Mouse (Mus musculus) left cerebral cortex, adult 18-20 months (tissue): Measurements from ENCODE around the gene Pnn. TPM values are rescaled to one million over a fixed set of nuclear protein-coding genes. Genes with fewer than 3 reads are reported as not detected.
"Not testable (repeated sequence)": the region's sequence is repeated elsewhere in the genome, so short reads cannot be mapped to it uniquely, and the experiment has no call there.

Experiments used
- DNase-seq, 2 experiments: peaks; one replicate each; pipeline ENCODE4 v3.0.0; 2021 to 2022; ENCODE audit warnings: low spot score in 2 of 2, mixed read lengths in 1 of 2
- long read RNA-seq, 2 experiments: library from polyadenylated mRNA; stranded (forward); transcript quantifications; one replicate each; pipeline ENCODE4 v2.0.0; 2021
- total RNA-seq, 2 experiments: library from RNA; stranded (reverse); gene quantifications; 2 replicates each; pipeline ENCODE4 v1.2.3; 2021

Pnn gene
- total RNA-seq, result 10 to 100 TPM; 54.6 to 64.6 TPM
- long read RNA-seq, experiment 1, transcript Pnn-201 (9 exons, 3,485 nt), result major isoform, 106 of 122 reads
- long read RNA-seq, experiment 1, partial matches to known transcripts, result 3 of 122 reads
- long read RNA-seq, experiment 1, other reads (novel, unspliced or antisense), result 13 of 122 reads
- long read RNA-seq, experiment 2, transcript Pnn-201 (9 exons, 3,485 nt), result major isoform, 64 of 74 reads
- long read RNA-seq, experiment 2, partial matches to known transcripts, result 3 of 74 reads
- long read RNA-seq, experiment 2, other reads (novel, unspliced or antisense), result 7 of 74 reads

DNA sequence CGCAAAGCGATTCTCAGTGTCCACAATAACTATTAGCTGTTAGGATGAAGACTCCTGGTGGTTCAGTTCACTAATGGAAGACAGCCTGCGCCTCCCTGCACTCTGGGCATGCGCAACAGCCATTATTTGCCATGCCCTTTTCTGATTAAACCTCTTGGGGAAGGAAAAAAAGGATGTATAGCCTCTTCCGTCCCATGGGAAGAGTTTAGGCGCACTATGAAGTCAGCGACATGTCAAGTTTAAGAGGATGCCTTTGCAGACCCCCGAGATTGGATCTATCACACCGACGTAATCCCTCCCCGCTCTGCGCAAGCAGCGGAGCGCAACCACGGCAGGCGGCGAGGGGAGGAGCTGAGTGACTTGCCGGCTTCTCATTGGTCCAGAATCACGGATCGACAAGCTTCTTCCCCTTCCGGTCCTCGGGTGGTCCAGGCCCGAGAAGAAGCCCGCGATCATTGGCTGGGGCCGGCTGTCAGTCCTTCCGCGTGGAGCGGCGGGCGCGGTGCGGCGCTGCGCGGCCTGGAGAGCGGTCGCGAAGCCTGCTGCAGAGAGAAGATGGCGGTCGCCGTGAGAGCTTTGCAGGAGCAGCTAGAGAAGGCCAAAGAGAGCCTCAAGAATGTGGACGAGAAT is at the start of gene Pnn:
Gene Pnn, plus strand, starts transcription at position 437 of the 630 bp plus-strand sequence.
- DNase-seq, result peak; percentile 95 to 99

DNA sequence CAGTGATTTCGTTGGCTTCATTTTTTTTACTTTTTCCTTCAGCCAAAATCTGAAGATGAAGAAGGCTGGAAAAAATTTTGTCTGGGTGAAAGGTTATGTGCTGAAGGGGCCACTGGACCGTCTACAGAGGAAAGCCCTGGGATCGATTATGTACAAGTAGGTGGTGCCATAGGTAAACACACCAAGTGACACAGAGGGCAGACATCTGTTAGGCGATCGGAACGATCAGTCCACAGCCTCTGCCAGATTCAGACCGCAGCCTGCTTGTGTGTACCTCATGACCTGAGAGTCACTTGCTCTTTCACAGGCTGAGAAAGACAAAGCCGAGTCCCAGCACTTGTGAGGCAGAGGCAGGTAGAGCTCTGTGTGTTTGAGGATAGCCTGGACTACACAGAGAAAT is 48.7 kb upstream of the Pnn start:
- no peak for DNase-seq

DNA sequence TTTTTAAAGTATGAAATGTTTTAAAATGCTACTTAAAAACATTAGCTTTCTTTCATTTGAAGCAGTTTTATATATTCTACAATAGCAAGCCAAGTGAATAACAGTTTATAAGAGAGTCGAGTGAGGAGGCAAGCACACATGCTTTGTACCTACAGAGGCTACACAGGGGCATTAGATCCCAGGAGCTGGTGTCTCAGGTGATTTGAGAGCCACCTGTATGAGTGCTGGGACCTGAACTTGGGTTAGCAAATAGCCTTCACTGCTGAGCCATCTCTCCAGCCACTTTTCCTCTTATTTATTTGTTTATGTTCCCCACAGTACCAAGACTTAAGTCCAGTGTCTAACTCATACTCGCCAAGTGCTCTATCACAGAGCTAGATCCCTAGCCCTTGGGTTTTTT is 46.8 kb upstream of the Pnn start:
- DNase-seq, result no peak

DNA sequence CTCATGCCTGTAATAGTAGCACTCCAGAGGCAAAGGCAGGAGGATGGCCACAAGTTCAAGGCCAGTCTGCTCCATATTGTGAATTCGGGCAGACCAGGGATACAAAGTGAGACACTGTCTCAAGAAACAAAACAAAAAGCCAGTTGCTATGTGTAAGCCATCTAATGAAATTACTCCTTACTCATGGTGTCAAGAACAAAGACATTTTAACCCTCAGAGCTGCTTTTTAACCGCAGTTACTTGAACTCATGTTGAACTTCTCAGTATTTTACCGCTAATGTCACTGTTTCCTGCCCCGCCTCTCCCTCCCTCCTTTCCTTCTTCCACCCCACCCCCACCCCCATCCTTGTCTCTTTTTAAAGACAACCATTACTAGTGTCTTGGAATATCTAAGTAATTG is 45.4 kb upstream of the Pnn start:
- DNase-seq, result no peak

DNA sequence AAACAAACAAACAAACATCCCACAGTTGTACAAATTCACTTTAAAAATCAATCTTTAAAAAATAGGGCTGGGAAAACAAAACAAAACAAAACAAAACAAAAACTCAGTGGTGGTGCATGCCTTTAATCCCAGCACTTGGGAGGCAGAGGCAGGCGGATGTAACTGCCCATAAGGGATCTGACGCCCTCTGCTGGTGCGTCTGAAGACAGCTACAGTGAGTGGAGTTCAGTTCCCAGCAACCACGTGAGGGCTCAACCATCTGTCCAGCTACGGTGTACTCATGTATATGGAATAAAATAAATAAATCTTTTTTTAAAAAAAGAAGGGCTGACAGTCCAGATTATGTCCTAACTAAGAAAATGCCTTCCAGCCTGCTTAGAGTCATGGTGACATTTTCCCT is 34.6 kb upstream of the Pnn start:
- DNase-seq, result no peak

DNA sequence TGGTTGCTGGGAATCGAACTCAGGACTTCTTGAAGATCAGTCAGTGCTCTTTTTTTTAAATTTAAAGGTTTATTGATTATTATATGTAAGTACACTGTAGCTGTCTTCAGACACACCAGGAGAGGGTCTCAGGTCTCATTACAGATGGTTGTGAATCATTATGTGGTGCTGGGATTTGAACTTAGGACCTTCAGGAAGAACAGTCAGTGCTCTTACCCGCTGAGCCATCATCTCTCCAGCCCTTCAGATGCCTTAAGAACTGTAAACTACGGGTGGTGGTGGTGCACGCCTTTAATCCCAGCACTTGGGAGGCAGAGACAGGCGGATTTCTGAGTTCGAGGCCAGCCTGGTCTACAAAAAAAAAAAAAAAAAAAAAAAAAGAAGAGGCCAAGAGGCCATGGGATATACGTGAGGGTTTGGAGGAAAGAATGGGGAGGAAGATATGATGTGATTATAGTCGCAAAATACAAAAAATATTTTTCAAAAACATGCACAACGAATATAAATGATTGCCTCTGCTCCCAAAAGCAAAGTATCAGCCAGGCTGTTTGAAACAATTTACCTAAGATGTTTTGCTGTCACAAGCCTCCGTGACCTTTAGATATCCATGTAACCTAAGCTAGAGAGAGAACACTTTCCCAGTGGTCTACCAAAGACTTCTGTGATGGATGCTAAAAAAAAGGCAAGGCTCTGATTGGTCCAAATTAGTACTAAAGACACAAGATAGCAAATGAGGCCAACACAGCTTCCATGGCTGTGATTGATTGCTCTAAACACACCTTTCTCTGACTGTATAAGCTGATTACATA is 27.3 kb upstream of the Pnn start:
- no peak for DNase-seq

DNA sequence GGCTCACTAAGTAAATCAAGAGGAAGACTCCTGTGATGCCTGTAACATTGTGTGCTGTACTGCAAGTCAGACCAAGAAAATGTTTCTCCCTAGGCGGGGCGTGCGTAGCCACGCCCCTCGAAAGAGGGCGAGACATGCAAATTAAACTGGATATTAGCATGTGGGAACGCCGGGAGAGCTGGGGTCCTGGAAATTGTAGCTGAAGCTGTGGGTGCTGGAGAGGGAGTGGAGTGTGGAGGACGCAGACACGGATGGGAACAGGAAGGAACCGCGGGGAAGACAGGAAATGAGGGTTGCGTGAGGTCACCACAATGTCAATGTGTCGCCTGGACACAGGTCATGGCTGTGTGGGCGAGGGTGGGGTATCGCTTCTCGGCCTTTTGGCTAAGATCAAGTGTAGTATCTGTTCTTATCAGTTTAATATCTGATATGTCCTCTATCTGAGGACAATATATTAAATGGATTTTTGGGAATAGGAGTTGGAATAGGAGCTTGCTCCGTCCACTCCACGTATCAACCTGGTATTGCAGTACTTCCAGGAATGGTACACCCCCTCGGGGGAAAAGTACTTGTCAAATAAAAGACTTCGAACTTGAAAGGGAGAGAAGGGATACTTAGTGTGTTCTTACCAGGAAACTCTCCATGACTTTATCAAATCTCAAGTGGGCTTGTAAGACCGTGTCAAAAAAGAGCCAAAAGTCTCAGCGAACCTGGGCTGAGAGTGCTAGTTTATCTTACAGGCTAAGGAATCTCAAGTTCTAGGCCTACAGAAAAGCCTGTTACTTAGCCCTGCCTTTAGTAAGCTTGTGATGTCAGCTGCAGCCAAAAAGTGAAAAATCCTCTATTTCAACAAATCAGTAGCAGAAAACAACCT is 26.5 kb upstream of the Pnn start:
- DNase-seq, result no peak

DNA sequence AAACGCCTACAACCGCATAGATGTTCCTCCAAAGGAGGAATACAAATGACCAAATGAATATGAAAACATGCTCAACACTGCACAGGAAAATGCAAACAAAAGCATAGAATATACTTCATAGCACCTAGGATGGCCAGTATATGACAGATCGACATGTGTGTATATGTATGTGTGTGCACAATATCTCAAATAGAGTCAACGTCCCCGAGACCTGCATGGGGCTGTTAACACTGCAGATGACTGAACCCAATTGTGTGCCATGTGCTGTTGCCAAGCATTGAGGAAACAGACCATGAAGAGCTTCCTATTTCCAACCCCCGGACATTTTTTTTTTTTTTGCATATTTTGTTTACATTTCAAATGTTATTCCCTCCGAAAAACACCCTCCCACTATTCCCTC is 25.8 kb upstream of the Pnn start:
- DNase-seq, result no peak

DNA sequence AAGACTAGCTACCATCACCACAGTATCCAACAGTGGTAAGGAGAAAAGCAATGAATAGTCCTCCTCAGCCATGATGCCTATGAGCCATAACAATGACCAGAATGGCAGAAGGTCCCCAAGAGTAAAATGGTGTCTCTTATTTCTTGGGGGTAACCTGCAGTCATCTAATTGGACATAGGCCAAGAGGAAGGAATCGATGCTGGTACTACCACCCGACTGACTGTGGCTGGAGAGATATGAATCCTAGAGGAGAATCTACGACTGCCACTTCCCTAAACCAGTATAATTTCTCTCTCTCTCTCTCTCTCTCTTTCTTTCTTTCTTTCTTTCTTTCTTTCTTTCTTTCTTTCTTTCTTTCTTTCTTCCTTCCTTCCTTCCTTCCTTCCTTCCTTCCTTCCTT is 14.2 kb upstream of the Pnn start:
- DNase-seq, result no peak

DNA sequence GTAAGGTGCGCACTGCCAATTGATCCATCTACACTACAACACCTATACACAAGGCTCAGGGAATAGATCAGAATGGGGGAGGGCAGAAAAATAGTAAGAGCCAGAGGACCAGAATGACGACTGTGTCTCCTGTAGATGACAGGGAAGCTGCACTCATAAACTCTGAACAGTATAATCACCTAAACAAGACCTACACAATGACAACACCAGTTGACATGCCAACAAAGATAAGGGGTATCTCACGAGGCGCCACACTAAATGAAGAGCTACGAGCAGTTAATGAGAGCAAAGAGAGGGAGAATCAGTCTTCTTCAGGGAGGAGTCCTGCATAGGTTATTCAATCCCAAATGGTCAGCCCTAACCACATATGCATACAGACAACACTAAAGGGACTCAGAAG is 13.5 kb upstream of the Pnn start:
- DNase-seq, result no peak

DNA sequence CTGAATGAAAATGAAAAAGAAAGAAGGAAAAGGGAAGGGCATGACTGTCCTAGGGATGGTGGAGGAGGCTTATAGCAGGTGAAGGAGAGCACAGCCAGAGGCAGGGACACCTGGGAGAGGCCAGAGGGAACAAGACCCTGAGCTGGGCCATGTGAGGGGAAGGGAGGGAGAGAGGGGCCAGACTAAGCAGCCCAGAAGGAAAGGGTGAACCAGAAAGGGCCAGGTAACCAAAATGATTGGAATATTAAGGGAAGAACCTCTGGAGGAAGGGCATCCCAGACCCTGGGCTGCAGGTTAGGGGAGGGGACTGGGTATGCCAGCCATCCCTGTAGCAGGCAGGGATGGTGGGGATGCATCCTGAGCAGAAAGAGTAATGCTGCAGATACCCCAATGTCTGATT is 12.7 kb upstream of the Pnn start:
- DNase-seq, result no peak

DNA sequence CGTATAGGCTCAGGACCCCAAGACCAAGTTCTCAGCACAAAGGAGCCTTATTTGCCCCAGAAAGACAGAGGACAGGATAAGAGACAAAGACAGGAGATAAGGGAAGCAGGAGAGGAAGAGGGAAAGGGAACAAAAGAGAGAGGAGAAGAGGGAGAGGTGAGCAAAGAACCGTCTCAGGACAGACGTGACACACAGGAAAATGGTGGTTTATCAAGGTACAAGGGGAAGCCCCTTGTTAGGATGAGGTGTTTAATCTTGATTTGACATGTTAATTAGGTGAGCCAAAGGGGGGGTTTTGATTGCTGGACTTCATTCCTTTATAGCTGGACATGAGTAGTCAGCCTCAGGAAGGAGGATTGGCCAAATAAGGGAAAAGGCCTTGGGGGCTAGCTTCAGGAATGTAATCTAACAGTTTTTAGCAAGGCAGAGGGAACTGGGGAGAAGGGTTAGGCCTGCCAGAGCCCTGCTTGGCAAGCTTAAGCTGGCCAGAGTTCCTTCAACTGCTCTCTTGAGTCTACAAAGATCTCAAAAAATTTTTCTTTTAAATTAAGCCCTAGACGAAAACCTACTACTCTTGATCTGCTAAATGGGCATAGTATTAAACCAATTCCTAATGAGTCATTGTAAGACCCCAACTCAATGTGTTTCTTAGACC is 11.4 kb upstream of the Pnn start:
- DNase-seq, result no peak

DNA sequence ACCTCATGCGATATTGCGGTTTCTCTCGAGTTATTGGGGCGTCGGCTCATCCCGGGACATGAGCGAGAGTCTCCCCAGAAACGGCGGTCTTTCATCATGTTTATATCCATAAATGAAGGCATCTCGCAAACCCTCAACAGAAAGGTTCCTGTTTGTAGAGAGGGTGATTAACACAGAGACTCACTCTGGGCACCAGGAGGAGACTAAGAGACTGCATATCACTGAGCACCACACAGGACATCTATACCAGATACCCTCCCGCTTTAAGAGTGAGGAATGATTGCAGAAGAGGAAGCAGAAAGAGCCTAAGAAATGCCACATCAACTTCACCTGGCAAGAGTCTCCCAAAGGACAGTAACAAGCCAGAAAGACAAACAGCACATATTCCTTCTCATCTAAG is 10.5 kb upstream of the Pnn start:
- no peak for DNase-seq

DNA sequence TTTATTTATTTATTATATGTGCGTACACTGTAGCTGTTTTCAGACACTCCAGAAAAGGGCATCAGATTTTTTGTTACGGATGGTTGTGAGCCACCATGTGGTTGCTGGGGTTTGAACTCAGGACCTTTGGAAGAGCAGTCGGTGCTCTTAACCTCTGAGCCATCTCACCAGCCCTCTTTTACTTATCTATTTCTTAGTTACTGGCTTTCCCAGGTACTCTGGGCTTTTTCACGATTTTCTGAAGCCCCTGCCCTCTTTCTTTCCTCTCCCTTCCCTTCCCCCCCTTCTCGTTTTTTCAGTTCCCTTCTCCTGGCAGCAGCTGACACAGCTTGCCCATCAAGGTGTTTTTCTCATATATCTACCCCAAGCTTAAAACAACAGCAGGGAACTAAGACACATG is 8.4 kb upstream of the Pnn start:
- not testable (repeated sequence) for DNase-seq

DNA sequence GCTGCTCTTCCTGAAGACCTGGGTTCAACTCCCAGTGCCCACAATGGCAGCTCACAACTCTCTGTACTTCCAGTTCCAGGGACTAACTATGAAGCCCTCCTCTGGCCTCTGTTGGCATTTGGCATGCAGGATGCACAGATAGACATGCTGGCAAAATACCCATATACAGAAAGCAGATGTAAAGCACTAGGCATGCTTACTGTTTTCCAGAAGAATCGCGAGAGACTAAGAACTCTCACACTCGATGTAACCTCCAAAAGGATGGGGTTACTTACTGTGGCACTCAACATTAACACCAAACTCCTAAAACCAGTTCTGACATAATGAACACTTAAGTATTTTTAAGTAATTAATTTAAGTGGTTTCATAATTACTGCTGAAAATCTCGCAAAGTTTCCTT is 6.4 kb upstream of the Pnn start:
- no peak for DNase-seq

DNA sequence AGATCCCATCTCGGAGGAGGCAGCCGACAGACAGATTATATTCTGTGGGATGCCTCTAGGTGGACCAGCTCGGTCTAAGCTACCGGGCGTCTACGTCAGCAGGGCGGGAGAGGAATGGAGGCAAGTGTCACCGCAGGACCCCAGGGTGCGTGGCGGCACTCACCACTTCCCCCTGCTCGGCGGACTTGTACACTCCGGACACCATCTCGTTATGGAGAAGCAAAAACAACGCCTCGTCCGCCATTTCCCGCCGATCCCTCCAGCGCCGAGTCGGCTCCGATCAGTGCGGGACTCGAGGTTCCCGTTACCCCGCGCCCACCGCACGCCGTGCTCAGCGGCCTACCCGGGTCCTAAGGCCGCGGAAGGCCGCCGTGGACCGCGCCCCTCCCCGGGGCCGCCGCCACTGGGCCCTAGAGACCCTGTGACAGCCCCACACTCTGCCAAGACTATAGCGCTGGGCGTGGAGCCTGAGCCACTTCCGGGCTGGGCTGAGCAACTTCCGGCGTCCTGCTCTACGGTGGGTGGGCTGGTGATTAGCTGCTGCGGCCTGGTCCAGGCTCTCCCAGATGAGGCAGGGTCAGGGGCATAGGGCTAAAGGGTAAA is 5.6 kb upstream of the Pnn start, which contains the start of gene Trappc6b:
Gene Trappc6b, minus strand, starts transcription at position 480 of the 603 bp plus-strand sequence.
- peak; percentile 71 to 77 for DNase-seq

DNA sequence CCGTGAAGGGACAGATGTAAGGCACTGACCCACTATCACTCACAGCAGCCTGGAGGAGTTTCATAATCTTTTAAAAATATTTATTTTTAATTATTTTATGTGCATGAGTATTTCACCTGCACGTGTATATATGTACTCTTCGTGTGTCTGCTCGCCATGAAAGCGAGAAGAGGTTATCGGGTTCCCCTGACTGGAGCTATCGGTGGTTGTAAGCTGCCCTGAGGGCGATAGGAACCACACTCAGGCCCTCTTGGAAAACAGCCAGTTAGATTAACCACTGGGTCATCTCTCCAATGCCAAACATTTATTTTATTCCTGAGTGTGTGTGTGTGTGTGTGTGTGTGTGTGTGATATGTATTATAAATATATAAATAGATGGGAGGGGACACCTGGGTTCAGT is 1.8 kb upstream of the Pnn start:
- DNase-seq, result no peak

DNA sequence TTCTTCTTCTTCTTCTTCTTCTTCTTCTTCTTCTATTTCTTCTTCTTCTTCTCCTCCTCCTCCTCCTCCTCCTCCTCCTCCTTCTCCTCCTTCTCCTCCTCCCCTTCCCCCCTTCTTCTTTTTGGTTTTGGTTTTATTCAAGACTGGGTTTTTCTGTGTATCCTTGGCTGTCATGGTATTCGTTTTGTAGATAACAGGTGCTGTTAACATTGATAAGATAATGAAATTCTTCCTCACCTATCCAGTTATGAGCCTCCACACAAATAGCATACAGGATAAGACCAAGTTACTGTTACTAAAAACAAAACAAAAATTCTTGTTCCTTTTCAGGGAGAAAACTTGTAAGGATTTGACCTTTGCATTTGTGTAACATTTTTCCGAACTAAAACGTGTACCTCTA is 908 bp upstream of the Pnn start:
- DNase-seq, result no peak

DNA sequence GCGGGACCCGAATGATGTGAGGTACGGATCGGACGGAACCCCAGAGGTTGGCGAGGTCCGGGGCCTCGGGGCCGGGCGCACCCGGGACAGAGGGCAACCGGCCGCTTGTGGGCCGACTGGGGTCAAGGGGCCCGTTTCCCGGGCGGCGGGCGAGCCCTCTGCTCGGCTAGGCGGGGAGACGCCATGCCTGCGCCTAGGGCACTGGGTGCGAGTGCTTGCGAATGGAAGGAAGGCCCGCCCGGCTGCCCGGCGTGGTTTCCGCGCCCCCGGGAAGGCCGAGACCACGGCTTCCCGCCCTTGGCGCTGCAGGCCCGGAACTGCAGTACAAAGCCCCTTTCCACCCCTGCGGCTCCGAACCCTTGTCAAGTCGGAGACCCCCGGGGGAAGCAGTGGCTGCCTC is 411 bp downstream of the Pnn start:
- no peak for DNase-seq

DNA sequence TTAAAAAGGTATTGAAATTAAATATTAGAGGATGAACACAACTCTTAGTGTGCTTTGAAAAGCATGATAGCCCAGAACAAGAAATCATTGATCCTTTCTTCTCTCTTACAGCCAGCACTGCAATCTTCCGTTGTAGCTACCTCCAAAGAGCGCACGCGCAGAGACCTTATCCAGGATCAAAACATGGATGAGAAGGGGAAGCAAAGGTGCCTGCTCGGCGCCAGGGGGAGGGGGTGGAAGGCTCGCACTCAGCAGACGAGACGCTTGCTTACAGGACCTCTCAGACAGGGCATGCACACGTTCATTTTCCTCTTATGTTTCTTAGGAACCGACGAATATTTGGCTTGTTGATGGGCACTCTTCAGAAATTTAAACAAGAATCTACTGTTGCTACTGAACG is 2.1 kb downstream of the Pnn start:
- no peak for DNase-seq
